Mouse (Mus musculus) neutrophil, adult 65 days (primary cell): ENCODE data around the gene Tmem56. TPM values are rescaled to one million over a fixed set of nuclear protein-coding genes. Genes with fewer than 3 reads are reported as not detected.

Experiments
- total RNA-seq: library from RNA; stranded (reverse); gene quantifications from 2 replicates; pipeline ENCODE4 v1.2.4, GENCODE M21; 2023

Tmem56 gene
- total RNA-seq, result 0.09 and 0.29 TPM in 2 replicates

DNA sequence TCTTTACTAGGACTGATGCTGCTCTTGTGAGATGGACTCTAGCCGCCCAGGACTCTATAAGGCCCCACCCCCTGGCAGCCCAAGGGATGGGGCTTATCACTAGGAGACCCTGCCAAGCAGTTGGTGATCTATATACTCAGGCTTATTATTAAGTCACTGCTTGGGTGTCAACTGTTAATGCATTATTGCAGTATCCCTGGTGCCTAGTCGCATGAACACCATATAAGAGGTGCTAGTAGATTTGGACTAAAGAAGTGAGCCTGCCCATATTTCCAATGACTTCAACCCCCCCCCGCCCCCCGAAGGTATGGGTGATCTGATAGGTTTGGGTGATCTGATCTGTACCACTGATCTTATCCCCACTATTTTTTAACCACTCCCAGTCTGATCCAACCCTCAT is at the start of gene Tmem56:
Gene Tmem56 (minus strand): TSS at position 101 of the 400 bp plus-strand sequence.

DNA sequence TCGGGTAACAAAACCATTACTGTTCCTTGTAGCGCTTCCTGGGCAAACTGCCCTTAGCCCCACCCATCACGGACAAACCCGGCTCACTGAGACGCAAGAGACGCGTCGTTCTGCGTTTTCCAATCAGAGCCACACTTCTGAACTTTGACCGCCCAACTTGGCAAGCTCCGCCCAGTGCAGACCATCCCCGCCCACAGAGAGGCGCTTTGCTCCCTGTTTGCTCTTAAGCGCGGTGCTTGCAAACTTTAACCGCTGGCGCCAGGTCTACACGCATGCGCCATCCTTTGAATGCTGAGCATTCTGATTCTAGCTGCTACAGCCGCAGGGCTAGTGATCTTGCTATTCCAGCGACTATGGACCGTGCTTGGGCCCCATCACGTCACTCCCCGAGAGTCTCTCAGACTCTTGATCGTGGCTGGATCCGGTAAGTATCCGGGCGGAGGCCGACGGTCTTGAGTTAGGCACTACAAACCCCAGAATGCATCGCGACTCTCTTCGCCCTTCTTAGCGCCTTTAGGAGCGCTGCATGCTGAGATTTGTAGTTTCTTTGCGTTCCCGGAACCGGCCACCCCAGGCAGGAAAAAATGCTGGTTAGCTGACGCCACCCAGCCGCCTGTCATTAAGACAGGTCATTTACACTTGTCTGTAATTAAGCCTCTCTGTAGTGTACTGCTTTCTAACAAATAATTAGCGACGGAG is 8.8 kb upstream of the Tmem56 start, which contains the start of gene Alg14:
Gene Alg14 (plus strand): TSS at position 214 of the 699 bp plus-strand sequence.

DNA sequence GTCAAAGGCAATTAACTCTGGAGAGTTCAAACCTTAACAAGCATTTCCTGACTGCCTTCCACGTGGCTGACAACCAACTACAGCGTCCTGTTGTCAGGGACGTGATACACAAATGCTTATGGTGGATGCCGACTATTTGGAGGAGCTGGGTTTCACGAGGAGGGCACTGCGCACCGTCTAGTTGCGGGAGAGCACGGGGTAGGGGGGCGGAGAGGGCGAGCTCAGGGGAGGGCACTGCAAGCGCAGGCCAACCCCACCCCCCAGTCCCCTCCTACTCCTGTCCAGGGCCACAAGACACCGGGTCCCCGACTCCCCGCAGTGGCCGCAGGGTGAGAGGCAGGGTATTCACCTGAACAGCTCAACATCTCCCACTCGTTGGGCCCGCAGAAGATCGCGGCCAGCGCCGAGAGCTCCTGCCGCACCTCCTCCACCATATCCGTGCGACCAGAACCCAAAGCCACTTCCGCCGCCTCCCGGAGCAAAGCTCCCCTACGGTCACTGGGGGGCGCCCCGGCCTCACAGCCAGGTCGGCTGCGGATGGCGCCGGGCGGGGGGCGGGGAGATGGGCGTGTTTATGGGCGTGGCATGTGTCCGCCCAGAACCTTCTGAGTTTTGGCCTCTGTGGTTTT is 111.5 kb downstream of the Tmem56 start, which contains the start of gene Rwdd3:
Gene Rwdd3 (minus strand): TSS at position 453 of the 629 bp plus-strand sequence.

Other genes with a start within 250 kb of the Tmem56 start
- gene Rwdd3, start 111.4 kb downstream of the Tmem56 start, total RNA-seq, result 1.3 and 2.2 TPM in 2 replicates
- 4.2 and 4.9 TPM in 2 replicates for gene Alg14, start 8.7 kb upstream of the Tmem56 start, total RNA-seq
- 3.3 and 4.3 TPM in 2 replicates for gene Cnn3, start 143.4 kb upstream of the Tmem56 start, total RNA-seq
- gene Slc44a3, start 249.3 kb upstream of the Tmem56 start, total RNA-seq, result 0.14 TPM in 1 of 2 replicates, not detected in the other